Mouse (Mus musculus): Measurements from ENCODE around the gene Crim1.

Gene Crim1

DNA sequence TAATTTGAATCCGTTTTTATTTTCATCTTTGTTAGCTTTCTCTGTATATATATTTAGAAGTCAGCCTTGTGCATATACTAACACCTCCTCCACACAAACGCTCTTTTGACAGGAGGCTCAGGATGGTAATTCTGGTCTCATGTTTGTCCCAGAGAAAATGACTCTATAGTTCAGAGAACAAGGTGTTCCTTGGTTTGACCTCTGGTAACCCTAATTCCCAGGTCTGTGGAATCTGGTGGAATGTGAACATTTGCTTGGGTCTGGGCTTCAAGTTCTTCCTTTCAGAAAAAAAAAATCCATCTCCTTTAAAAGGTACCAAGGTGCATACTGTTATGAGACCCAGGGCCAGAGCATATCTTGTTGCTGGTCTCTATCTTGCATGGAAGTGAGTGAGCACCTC is 9.6 kb downstream of the Crim1 start:
- no peak for DNase-seq (ENCODE audit: low spot score)

DNA sequence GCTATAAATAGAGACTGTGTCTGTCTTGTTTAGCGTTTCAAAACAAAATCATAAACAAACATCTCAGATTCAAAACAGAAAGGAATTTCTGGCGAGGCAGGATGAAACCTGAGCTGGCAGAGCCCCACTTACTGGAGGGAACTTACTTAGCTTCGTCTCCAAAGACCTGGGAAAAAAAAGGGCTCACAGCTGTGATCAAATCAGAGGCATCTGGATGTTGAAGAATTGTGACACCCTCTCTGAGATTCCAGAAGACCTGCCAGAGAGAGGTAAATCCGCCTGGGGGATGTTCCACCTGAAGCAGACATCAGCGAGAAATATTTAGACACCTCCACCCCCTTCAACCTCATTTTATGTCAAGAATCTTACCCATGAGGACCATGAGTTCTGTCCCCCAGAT is 11.8 kb downstream of the Crim1 start:
- DNase-seq (ENCODE audit: low spot score): no peak

DNA sequence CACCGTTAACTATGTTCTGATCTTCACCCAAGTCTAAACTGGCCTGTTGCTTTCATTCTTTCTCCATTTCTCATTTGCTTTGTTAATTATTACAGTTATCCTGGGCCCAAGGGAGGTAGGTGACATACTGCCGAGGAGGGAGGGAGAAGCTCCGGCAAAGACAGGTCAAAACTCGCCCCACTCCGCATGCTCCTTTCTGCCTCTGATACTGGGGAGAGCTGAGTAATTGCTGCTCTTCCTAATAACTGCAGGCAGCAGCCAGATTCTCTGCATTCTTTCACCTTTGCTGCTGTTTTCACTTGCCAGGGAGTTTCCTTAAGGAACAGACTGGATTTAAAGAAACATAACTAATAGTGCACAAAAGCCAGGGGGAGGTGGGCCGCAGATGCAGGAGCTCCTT is 13.1 kb downstream of the Crim1 start:
- DNase-seq (ENCODE audit: low spot score): no peak

DNA sequence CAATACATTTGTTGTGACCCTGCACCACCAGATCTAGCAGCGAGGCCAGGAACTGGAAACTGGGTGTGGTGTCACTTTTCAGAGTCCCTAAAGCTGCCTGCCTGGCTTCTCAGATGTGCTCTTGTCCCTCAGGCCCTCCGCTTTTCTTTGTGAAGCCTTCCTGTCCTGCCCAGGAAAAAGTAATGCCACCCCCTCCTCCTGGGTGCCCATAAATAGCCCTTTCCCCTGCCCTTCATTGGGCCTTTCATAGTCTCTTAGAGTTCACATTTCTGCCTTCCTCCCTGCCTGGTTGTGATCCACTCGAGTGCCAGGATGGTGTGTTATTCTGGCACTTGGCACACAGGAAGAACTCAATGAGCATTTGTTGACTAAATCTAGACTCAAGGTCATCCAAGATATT is 16.5 kb downstream of the Crim1 start:
- no peak for DNase-seq (ENCODE audit: low spot score)

DNA sequence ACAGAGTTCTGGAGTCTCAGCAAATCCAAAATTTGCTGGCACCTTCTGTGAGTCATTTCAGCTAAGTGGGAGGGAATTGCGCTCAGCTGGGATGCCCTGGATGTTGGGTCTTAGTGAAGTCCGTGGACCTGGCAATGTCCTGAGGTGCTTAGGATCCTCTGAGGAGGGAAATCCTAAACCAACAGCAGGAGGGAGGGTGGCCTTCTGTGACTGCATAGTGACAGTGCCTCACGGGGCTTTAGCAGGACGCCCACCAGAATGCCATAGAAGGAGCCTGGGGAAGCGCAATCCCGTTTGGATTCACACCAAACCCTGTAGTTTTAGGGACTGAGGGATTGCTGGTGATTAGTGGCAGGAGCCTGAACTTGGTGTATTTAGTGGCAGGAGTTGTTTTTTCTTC is 17.4 kb downstream of the Crim1 start:
- DNase-seq (ENCODE audit: low spot score): no peak

DNA sequence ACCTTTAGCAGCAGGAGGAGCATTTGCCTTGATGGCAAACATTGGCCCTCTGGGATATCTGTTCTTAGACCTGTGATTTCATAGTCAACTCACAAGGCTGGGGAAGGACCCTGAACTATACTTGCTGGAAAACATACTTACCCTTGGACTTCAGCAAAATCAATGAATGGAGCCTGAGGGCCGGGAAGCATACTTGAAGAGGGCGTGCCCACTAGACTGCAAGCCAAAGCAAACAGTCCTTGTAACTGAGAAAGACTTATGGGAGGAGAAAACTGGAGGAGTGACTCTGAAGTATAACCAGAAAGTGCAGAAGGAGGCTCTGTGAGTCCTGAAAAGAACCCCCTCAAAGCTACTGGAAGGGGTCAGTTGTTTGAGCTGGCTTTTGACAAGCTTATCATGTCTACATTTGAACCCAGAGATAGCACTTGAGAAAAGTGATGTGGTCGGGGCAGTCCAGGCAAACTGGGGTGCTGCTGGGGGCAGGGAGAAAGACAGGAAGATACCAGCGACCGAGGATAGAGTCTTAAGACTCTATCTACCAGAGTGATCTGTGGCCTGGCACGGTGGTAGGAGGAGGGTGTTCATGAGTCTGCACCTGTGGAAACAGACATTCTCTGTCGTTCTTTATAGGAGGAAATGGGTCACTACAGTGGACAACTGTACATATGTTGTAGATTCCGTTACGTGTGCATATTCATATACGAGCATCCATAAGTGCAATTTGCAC is 18.6 kb downstream of the Crim1 start:
- no peak for DNase-seq (ENCODE audit: low spot score)

DNA sequence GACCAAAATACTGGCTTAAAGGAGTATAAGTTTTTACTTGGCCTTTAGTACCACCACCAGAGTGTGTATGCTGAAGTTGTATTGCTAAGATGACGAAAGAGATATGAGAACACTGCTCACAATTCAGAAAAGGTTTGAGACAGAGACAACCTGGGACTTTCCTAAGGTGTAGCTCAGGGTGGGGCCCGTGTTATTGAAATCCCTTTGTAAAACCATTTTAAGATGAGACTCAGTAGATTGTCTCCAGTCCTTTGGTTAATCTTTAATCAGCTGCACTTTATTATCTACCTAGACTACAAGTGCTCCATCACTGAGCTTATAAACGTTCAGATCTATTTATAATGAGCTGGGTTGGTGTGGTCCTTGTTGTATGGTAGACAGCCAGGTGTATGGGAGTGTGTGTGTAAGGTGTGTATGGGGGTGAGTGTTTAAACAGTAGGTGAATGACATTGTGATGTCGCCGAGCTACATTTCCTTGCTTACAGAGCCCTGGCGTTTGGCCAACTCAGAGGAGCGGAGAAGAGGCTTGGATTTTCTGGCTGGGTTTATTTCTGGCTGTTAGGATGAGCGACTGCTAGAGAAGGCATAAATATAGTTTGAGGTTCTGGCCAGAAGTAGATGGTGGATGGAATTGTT is 21.1 kb downstream of the Crim1 start:
- no peak for DNase-seq (ENCODE audit: low spot score)

DNA sequence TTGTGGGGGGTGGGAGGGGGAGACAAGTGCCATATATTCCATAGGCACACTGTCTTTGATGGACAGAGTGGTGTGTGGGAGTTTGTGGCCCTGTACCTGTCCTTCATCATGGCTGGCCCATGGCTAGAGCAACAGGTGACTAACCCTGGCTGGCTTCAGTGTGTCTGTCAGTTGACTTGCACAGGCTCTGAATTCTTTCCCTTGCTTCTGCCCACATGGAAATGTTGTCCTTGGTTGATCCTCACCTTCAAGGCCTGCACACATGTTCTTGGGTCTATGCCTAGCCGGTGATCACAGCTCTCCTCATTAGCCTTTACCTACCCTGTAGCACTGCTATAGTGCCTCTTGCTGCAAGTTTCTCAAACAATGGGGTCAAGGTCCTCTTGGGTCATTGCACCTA is 21.8 kb downstream of the Crim1 start:
- DNase-seq (ENCODE audit: low spot score): no peak

DNA sequence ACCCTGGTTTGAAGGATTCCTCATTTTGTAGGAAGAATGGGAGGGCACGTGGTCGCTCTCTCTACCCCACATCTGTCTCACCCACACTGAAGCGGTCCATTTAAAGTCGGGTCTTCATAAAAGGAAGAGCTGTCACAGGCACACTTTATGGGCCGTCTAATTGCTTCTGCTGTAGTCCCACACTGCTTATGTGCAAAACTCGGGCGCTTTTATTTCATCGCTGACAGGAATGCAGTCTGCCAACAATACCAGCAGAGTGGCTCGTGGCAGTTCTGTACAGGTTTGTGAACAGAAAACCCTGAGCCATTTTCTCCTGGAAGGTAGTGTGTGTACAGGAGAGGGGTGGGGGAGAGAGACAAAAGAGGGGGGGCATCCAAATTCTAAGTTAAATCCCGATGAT is 23.9 kb downstream of the Crim1 start:
- no peak for DNase-seq (ENCODE audit: low spot score)

DNA sequence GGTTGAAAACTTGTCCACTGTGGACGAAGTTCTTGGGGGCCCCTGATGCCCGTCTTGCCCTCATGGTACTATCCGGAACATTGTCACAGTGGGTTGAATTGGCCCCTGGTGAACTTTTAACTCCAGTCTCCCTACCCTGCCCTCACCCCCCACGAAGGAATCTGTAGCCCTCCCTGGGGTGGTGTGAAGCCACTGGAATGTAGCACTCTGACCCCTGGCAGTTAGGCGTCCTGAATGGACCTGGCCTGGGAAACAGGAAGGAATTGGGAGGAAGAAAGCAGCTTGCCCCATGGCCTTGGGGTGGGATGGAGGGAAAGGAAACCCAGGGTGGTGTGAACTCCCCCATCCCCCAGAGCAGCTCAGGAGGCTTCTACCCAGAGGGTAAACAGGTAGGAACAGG is 25.5 kb downstream of the Crim1 start:
- DNase-seq (ENCODE audit: low spot score): no peak

DNA sequence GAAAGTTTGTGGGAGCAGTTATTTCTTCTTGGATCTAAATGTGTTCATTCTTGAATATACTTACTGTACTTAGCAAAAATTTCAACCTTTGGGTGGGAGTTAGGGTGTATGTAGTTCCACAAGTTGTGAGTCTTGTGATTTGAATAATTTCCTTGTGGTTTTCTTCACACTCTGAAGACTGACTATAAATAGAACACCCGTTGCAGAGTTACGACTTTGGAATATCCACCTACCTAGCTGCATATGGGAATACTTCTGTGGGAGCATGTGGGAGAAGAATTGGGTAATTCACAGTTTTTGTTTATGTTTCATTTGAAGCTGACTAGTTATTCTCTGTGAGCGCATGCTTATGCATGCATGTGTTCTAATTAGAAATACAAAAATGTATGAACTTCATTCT is 27.2 kb downstream of the Crim1 start:
- DNase-seq (ENCODE audit: low spot score): no peak

DNA sequence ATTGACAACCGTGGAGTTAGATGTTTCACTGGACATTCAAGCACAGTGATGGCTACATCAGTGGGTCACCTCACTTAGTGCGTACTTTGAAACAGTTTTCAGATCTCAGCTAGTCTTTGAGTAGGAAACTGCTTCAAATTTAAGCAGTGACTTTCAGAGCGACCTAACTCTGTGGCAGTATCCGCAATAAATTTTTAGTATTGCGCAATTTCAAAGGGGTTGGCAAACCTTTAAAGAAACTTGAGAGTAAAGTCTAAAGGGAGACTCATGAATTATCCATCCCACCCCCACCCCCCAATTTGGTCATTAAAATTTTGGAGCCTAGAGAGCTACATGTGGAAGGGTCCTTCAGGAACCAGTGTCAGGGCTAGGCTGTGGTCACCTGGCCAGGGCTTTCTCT is 31.5 kb downstream of the Crim1 start:
- DNase-seq (ENCODE audit: low spot score): no peak

DNA sequence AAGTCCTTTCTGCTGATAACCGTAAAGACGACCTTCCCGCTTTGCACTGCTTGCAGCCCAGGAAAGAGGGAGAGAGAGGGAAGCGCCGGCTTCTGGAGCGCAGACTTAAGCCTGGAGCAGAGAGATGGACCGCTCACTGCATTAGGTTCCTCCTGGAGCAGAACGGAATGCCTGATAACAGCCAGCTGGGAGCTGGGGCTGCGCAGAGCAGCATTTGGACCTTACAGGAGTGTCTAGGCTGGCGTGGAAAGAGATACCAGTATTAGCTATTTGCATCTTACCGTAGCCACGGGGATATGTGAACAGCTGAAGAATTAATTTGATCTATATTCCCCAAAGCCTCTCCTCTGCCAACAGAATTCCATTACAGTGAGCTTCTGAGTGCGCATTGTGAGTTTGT is 32.7 kb downstream of the Crim1 start:
- DNase-seq (ENCODE audit: low spot score): no peak

DNA sequence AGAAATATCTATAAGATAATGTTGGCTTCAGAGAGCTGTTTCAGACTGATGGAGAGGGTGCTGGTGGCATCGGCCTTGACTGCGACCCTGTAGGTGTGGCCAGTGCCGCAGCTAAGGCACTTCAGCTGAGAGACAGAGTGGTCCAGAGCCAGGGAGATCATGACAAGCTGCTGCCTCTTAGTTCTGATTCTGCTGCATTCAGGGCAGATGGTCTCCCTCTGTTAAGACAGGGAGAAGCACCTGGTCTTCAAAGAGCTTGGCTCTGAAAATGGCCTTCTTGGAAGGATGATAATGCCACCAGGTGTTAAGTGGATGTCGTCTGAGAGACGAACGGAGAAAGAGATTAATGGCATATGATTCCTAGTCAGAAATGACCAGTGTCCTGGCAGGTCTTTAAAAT is 33.8 kb downstream of the Crim1 start:
- no peak for DNase-seq (ENCODE audit: low spot score)

DNA sequence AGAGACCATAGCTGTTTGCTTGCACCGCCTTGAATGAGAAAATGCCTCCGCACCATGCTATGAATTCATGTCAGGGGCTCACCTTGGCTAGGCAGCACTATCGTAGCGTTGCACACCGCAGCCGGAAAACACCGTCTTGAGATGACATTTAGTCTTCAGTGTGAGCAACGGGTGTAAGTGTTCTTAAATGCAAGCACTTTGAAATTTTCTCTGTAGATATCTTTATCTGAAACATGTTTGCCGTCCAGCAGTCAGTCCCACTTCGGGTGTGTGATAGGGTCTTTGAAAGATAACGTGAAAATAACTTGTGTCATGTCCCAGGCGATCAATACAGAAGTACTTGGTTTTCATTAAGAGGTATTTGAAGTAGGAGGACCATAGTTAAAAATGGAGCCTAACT is 36.1 kb downstream of the Crim1 start:
- DNase-seq (ENCODE audit: low spot score): no peak

DNA sequence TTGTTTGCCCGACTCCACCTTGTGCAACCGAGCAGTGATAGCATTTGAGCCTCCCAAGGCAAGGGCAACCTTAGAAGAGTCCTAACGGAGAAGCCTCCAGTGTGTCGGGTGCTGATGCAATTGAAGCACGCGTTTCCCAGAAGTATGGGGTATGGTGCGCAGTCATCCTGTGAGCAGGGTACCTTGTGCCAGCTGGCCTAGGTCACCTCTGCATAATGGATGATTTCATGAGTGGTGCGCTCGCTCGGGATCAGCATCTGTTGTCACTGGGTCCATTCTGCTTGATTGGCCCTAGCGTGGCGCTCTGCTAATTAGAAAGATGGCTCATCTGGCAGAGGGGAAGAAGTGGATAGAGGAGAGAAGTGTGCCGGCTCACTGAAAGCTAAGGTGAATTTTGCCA is 37.9 kb downstream of the Crim1 start:
- DNase-seq (ENCODE audit: low spot score): no peak

DNA sequence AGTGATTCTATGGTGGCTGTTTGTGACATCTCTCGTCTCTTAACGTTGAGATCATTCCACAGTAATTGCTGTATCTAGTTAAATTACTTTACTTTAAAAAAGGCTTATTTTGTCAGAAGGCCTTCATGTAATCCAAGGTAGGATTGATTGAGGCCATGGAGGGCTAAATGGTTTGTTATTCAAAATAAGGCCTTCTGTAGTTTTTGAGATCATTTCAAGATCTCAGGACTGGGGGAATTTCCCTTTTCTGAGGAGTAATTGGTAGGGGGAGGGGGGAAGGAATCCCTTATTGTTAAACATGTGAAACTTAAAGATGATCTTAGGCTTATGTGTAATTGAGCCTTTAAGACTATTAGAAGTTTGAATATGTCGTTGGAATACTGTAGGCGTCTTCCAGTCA is 40.1 kb downstream of the Crim1 start:
- DNase-seq (ENCODE audit: low spot score): no peak

DNA sequence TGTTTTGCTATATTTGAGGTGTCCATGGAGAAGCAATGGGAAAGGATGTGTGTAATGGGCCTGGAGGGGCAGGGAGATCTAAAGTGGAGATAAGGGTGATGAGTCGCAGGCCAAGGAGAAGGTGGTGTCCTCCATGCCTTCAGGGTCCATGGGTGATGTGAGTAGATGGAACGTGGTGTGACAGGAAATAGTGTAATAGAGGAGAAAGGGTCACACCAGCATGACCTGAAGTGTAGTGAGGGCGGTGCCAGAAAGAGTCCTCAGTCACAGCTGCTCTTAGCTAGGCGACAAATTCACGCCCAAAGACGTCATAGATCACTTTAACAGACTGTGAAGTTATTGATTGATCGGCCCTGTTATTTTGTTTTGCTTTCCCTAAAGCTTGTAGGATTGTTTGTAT is 41.2 kb downstream of the Crim1 start:
- DNase-seq (ENCODE audit: low spot score): no peak

DNA sequence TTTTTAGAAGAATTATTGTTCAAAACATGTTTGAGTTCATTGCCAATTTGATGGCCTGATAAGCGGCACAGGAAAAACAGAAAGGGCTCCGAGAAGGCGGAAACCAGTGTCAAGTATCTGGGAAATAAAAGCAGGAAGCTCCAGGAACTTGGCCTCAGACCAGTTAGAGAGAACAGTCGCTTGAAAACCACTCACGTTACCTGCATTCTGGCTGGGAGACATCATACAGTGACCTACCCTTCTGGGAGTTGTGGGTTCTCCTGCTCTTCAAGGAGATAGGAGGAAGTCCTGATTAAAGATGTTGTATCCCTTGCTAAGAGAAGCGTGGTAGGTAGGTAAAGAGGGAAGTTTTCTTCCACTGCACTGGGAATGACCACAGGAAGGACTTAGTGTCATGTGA is 44.7 kb downstream of the Crim1 start:
- DNase-seq (ENCODE audit: low spot score): no peak

DNA sequence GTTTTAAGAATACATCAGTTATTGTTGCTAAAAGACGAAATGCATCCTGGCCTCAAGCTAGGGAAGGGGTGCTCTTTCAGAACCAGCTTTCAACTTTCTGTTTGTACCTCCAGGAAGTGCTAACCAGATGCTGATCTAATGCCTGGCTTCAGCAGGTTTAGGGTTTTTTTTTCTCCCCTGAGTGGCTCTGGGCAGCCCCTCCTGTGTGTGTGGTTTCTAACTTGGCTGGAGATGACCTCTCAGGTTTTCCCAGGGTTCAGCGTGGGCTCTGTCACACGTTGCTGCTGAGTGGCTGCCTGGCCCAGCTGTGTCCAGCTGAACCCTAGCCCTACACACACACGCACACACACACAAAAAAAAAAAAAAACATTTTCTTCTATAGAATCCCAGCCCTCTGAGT is 45.4 kb downstream of the Crim1 start:
- DNase-seq (ENCODE audit: low spot score): no peak

DNA sequence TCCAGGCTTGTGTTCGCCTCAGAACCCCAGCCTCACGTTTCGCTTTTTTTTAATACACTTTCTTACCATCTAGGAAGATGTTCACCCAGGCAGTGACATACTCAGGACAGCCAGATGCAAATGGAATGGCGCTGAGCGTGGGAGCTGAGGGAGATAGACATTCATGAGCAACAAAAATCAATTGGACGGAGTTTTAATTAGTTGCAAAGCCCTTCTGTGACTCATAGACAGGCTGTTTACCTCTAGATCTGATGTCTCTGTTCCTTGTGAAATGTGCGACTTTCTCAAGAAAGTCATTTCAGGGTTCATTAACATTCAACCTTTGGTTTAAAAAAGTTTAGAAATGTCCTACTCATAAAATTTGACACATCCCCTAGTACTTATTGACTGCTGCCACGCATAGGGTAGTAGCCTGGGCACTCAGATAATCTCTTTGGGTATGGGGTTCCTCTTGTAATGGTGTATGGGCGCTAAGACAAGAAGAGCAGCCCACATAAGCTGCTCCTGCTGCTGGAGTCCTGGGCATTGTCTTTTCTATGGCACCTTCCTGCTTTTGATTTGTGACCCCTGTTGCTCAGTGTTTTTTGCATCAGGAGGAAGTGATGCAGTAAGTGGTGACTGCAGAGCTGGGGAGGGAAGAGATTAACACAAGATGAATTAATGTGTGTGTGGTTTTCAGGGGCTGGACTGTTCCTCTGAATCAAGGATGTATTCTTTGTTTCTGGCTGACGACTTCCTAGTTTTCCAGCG is 46.8 kb downstream of the Crim1 start:
- DNase-seq (ENCODE audit: low spot score): no peak

DNA sequence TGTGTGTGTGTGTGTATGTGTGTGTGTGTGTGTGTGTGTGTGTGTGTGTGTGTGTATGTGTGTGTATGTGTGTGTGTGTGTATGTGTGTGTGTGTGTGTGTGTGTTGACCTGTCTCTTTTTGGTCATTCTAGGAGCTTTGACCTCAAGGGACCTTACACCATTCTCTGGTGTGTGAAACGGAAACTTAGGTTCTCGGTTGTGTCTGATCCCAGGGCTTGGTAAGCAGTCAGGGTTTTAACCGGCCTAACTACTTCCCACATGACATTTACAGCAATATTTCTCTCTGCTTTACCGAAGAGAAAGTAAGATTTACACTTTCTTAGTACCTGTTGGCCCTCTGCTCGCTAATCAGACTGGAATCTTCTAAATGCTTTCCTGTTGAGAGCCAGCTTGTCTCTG is 48.1 kb downstream of the Crim1 start:
- no peak for DNase-seq (ENCODE audit: low spot score)

DNA sequence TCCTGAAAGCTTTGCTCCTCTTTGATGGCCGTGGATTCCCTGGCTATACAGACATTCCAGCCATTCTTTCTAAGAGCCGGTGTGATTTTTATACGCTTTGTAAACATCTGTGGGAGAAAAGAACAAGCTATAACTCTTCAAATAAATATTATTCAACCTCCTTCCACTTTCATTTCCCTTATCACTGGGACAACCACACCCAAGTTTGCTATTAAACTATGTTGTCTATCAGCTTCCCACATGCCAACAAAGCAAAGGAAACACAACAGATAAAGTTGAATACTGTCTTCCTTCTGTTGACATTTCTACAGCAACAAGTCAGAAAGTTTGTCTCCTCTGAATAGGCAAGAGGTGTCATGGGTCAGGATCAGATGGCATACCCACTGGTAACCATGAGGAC is 48.9 kb downstream of the Crim1 start:
- DNase-seq (ENCODE audit: low spot score): no peak
